Mouse (Mus musculus): ENCODE measurements at regions not wholly inside any gene's neighbourhood (a gene's known extent, or its start where the extent isn't known, plus 50 kb on each side); places are given as distances from the start of the nearest gene placed in this dataset.
"Not testable (repeated sequence)": the region's sequence is repeated elsewhere in the genome, so short reads cannot be mapped to it uniquely, and the experiment has no call there.

DNA sequence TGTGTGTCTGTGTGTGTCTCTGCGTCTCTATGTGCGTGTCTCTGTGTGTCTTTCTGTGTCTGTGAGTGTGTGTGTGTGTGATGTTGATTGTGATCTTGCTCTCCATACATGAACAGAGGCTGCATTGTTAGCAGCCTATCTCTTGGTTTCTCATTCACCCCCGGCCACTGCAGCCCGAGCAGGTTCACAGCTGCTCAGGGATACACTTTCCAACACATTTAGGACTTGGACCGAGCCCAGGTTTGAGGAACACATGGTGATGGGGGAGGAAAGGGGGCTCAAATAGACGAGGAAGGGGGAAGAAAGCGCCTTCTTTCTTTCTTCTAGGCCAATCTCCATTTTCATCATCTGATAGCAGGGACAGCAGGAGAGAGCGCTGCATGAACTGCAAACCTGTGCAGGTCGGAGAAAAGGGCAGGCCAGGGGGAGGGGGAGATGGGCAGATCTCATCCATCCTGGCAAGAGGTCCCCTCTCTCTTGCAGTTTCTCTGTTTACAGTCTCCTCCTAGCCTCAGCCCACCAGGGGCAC is 123.2 kb downstream of the Zfp36l1 start:
- no peak for DNase-seq

DNA sequence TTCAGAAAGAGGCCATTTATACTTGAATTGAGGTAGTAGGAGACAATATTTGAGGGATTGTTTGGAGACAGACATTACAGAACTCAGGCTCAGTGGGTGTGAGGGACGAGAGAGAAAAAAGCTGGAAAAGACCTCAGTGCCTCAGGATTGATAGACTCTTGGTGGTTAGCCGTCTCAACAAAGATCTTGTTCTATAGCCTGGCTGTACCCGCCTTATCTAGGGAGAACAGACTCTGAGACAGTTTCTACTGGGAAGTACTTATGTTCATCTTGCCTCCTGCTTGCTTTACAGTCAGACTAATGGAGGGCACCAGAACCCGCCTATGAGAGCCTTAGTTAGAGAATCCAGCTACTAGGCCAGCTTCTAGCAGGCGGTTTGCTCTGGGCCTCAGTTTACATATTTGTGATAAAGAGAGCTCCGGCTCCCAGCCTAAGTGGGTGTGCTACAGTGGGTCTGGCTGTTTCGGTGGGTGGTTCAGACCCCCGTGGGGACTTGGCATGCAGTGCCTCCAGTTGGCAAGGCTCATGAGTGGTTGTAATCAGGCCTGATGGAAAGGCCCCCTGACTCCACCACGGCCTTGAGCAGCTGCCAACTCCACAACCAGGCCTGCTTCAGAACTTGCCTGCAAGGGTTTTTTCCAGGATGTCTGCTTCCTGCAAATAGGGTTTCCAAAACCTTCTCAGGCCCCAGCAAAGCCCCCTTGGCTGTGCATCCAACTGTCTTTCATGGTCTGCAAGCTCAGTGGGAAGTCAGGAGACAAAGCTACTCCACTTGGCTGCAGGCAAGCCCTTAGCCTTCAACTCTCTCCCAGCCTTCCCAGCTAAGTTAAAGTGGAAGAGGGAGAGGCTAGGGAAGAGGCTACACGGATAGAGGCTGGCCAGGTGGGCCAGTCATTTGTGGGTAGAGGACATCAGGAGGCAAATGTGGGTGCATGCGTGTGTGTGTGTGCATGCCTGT is 124.1 kb downstream of the Zfp36l1 start:
- no peak for DNase-seq

DNA sequence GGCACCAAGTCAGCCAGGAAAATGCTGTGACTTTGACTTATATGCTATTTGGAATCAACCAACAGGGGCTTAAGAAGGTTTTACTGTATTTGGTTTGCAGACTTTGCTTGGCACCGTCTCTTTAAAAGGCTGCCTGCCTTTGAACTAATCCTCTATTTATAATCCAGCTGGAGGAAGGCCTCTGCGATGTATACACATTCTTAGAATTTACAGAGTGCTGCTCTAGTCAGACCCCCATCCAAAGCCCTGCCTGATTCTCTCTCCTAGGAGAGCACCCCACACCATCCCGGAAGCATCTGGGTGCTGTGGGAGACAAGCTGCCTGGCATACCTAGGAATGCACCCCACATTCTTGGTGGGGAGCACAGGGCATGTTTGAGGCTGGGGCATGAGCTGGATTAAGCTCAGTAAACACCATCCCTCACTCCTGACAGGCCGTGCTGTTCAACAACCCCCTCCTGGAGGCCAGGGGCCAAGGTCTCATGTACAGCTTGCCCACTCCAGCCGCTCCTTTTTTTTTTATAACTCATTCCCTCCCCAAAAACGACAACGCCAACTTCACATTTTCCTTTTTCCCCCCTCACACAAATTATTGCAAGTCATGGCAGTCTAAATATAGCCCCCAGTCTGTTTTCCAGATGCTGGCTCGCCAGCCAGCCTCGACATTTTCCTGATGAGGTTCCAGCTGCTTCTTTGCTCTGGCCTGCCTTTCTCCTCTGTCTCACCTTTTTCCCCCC is 126.4 kb downstream of the Zfp36l1 start:
- no peak for DNase-seq

DNA sequence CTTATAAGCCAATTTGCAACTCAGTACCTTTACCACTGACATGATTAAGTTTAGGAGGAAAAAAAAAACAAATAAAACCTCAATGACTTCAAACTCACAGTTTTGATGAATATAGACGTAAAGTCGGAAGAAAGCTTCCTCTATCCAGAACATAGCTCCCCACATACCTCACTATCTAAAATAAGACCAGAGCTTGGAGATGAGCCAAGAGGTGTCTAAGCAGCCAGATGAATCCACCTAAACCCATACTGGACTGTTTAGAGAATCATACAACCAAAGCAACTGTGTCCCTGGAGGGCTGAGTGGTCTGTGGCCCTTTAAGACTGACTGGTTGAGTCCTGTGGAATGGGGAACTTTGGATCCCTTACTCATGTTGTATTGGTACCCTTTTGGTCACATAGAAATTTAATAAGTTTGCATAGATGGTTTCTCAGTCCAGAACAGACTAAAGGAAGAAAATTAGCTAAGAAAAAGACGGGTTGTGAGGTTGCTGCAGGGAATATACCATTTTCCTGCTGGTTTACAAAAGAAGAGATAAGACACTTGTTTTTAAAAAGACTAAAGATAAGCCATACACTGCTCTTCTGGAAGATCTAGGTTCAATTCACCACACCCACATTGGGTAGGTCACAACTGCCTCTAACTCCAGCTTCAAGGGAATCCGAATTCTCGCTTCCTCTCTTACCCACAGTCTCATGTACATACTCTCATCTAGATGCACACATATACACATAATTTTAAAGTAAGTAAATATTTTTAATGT is 127.6 kb downstream of the Zfp36l1 start:
- no peak for DNase-seq

DNA sequence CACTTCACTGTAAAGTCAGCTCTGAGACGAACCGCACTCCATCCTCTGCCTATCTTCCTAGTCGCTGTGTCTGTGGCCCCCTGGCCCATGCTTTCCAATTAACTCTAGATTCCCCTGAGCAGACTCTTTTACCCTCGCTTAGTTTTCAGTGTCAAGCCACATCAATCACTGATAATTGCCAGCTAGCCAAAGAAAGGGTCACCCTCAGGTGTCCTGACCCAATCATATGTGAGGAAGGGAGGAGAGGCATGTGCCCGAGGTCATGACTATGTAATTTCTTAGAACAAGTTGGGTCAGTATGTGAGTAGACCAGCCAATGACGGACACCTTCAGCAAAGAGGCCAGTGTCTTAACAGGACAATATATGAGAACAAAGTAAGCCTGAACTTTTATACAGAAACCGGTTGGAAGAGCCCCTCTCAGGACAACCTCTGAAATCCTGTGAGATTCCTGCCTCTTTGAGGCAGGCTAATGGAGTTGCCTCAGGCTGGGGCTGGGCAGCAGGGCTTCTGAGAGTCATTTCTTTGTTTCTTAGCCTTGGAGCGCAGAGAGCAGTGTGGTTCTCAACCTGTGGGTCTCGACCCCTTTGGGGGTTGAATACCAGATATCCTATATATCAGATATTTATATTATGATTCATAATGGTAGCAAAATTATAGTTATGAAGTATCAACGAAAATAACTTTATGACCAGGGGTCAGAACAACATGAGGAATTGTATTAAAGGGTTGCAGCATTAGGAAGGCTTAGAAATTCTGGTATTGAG is 128.6 kb downstream of the Zfp36l1 start:
- DNase-seq = no peak

DNA sequence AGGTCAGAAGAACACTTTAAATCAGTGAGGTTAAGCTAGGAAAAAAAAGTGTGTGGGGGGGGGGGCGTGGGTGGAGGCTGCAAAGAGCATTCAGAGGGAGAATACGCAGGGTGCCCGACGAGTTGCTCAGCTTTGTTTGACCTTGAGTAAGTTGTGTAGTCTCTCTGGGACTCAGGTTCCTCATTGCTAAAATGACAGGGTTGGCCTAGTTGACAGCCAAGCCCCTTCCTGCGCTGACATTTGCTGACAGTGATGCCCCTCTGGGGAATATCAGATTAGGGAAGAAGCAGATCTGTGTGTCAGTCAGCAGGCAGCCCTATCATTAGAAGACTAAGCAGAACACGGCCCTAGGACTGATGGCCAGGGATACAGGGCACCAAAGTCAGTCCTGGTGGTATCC is 129.6 kb downstream of the Zfp36l1 start:
- DNase-seq = no peak

DNA sequence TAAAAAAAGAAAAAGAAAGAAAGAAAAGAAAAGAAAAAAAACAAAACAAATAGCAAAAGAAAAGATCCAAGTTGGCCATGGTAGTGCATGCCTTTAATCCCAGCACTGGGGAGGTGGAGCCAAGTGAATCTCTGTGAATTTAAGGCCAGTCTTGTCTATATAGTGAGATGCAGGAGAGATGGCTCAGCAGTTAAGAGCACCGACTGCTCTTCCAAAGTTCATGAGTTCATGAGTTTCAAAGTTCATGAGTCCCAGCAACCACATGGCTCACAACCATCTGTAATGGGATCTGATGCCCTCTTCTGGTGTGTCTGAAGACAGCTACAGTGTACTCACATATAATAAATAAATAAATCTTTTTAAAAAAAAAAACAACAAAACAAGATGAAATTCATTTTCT is 130.3 kb downstream of the Zfp36l1 start:
- not testable (repeated sequence) for DNase-seq

DNA sequence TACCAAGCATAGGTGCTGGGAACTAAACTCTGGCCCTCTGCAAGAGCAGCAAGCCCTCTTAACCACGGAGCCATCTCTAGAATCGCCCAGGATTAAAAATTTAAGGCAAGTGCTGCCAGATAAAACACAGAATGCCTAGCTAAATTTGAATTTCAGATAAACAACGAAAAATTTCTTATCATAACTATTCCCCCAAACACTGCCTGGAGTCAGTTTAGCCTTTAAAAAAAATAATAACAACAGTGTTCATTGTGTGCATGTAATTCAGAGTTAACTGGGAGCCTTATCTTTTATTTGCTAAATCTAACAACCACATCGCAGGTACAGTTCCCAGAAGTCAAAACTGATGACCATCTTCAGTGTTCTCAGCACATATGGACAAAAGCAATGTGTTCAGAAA is 132.1 kb downstream of the Zfp36l1 start:
- no peak for DNase-seq

DNA sequence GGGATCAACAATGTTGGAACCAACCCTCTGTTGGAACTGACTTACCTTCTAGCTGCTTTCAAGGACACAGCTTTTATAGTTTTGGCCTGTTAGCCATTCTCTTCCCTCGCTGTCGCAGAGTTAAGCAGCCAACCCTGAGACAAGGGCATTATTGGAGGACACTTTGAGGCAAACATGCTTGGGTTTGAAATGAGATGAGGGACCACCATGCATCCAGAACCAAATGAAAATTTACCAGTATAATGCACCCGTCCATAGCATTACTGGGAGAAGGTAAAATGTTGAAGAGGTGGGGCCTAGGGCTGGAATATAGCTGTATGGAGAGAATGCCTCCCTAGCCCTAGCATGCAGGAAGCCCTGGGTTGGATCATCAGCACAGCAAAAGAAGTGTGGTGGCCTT is 135.7 kb downstream of the Zfp36l1 start:
- no peak for DNase-seq

DNA sequence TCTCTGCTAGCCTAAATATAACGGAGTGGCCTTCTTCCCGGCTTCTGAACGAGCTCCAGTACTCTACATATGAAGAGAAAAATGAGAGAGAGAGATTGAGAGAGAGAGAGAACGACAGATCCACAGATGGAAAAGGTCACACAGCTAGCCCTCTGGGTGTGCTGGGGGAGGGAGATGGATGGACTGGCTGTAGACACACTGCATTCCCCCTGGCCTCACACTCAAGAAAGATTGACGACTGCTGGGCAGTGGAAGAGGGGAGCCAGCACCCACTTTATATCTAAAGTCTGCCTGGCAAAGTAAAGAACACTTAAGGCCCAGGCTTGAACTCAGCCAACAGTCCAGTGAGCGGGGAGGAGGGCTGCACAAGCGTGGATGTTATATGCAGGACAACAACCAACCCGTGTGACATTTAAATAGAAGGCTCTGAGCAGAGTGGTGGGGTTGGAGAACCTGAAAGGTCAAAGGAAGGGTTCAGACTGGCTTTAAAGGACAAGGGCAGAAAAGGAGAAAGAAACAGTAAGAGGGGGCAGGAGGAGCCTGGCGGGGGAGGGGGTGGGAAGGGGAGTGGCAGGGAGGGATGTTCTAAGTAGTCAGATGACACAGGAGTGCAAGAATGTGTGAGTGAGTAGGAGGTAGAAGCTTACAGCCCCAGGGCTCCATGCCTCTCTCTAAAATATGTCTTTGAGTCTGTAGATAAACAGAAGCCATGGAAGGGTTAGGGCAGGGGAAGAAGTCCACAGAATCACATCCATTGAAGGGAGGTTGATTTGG is 137.2 kb downstream of the Zfp36l1 start:
- DNase-seq = no peak

DNA sequence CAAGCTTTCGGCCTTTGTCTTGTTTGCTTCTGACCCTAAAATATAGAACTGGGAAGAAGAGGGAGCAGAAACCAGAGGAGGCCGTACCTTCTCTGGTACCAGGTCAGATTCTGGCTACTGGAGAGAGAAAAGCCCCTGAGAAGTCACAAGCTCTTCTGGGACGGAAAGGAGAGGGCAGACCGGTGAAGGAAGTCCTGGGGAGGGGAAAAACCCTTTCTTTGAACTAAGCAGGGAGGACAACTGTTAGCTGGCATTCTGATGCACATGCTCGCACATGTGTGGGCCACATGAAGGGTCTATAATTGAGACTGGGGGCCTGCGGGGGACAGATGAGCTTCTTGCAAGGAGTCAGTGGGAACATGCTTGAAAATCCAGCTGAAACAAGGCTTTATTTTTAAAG is 137.8 kb downstream of the Zfp36l1 start:
- DNase-seq = no peak

DNA sequence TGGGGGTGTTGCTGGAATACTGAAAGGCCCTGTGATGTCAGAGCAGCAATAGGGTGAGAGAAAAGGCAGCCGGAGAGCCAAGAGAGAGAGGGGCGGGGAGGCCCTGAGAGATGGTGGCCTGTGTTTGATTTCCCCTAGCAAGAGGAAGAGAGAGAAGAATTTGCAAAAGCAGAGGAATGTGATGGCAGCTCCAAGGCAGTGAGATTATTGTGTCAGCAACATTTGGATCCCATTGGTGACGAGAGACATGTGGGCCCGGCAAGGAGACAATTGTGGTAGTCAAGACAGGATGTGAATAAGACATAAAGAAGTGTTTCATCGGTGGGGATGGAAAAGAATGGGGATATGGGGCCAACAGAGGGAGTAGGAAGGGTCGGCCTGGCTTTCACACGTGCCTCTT is 138.3 kb downstream of the Zfp36l1 start:
- DNase-seq = no peak

DNA sequence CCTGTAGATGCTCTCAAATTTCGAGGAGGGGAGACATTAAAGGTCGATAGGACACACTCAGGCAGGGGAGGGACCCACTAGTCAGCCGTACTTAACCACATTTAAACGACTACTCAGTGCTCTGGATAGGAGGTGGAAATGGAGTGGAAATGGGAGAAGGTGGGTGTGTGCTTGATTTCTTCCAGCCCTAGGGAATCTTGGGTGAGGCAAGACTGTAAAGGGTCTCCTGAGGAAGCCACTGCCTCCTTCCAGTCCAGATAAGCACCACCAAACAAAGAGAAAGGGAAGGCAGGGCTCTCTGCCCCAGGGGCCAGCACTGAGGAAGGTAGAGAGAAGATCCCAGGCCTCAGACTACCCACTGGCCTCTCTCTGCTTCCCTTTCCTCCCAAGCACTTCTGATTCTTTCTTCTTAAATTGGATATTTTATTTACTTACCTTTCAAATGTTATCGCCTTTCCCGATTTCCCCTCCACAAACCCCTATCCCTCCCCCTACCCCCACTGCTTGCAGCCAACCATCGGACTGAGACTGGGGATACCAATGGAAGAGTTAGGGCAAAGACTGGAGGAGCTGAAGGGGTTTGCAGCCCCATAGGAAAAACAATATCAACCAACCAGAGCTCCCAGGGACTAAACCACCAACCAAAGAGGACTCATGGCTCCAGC is 139.1 kb downstream of the Zfp36l1 start:
- no peak for DNase-seq

DNA sequence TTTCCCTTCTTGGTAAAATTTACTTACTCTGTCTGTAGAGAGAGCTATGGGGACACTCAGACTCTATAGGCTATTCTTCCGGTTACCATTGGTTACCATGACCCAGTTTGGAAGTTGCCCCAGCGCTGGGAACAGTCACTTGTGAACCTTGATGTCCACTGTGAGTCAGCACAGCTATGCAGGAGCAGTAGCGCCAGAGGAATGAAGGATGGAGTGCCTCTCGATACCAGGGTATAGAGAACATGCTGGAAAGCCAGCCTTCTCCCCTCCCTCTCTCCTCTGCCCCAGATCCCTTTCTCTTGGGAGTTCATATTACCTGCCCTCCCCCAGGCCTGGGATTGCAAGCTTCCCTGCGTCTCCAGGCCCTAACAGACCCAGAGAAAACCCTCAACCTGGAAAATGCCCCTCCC is 141.8 kb downstream of the Zfp36l1 start:
- no peak for DNase-seq

DNA sequence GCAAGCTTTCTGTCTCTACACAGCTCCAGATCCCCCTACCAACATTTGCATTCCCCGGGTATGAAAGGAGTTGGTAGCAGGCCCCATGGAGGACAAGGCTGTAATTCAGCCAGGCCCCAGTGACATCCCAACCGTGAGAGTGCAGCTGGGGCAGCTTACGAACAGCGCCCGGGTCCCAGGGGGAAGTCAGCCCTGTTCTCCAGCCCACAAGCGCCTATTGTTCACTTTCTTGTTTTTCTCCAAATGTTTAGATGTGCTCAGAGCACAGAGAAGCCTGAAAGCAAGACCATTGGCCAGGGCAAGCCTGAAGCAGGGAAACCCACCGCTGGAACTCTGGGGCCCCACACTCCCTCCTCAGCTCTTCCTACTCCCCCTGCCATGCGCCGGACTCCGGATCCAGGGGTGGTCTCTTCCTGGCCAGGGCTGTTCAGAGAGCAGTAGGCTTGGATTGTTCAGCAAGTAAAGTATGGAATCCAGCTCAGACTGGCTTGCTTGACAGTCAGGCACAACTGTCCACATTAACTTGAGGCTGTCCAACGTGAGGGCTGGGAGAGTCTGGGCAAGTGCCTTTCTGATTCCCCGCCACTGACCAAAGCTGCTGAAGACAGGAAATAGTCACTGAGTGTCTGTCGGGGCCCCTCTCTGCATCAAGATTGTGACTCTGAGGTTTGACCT is 142.4 kb downstream of the Zfp36l1 start:
- no peak for DNase-seq

DNA sequence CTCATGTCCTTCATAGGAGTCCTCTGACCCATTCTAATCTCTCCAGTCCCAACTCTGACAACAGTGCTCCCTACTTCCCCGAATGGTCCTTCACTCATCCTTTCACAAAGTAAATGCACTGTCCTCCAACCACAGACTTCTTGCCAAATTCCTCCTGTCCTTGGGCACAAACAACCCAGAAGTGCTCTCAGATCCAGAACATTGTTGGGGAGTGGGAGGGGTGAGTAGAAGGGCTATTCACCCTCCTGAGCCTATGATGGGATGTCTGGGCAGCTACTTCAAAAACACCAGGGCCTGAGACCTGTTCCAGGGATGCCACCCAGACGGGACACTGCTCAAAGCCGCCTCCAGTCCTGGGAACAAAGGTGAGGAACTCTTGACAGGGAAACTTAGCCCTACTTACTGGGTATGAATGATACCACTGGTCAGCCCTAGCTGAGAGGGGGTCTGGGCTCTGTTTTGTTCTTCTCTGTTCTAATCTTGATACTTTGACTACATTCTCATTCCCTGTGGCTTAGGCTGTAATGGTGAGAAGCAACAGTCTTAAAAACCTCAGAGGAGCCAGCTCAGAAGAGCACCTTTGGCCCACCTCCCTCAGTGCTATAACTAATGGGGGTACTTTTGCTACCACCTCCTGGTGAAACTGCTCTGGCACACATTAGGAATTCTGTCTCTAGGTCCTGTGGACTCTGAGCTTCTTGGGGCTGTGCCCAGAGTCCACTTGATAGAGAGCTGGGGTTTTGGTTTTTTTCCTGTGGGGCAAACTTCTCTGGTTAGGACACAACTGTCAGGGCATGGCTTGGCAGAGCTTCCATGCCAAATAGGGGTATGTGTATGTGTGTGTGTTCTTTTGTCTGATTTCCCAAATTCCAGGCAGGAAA is 143.2 kb downstream of the Zfp36l1 start:
- DNase-seq = no peak

DNA sequence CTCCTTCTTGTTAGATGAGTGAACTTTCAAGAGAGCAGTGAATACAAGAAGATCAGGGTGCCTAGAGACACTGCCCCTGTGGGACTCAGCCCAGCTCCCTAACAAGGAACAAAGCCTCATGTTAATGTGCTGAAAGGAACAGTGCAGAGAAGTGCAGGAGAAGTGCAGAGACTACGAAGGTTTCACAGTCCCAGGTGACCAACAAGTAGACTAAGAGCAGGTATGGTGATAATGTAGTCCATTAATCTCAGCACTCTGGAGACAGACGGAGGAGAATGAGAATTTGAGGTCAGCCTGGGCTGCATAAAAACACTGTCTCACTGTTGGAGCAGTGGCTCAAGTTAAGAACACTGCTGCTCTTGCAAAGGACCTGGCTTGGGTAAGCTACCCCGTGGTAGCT is 144.1 kb downstream of the Zfp36l1 start:
- no peak for DNase-seq

DNA sequence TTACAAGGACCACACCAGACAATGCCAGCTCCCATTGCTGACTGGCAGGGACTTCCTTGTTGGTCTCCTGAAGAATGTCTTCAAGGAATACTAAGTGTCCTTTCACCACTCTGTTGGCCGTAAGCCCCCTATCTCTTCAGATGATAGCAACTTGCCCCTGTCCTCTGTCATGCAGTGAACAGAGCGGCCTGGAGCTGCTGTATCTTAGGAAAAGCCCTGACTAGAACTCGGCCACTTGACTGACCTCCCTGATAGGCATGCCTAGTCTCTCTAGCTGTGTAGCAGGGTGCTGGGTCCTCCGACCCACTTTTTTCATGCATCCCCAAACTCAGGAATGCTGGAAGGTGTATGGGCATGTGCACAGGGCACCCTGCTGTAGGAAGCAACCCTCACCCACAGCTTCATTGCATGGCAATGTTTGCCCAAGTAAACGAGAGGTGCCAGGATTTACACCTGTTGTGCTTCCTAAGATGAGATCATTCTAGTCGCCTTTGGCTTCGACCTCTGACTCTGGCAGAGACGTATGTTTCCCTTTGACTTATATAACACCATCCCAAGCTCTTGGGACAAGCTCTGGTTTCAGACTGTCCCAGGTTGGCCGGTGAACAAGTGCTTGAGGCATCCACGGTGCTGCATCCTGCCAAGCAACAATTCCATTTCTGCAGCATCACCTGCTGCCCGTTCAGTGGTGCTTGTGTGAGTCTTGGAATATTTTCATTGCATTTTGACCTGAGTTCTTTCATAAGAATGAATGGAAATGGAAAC is 145.1 kb downstream of the Zfp36l1 start:
- no peak for DNase-seq
